Mouse (Mus musculus) stomach, postnatal 0 days (tissue): Measurements from ENCODE around the gene Mymx.

ENCODE experiments used
- CTCF ChIP-seq: IDR thresholded peaks from 2 replicates; pipeline ENCODE4 v1.5.1; 2016; ENCODE audit warnings: antibody characterized with exemption, low read depth, mild to moderate bottlenecking, moderate library complexity
- EP300 ChIP-seq: optimal IDR thresholded peaks from 2 replicates; pipeline ENCODE3; 2016; ENCODE audit warnings: antibody characterized with exemption

DNA sequence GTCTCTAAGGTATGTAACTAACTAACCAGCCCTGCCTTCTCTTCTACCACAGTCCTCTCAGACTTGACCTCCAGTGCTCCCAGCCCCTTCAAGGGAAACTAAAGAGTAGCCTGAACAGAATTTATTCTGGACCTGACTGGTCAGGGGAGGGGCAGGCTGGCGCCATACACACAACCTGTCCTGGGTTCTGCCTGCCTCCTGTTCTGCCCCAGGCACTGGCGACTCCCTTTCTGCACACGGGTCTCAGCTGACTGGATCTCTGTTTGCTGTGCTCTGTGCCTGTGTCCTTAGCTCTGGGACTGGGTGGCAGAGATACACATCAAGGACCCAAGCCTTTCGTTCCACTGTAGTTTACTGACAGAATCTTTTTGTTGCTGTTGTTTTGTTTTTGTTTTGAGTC, 22.3 kb downstream of the Mymx start:
- TF ChIP-seq EP300 (no peak), CTCF (no peak)
